Mouse (Mus musculus): ENCODE measurements around the gene Slc35f1.

DNA sequence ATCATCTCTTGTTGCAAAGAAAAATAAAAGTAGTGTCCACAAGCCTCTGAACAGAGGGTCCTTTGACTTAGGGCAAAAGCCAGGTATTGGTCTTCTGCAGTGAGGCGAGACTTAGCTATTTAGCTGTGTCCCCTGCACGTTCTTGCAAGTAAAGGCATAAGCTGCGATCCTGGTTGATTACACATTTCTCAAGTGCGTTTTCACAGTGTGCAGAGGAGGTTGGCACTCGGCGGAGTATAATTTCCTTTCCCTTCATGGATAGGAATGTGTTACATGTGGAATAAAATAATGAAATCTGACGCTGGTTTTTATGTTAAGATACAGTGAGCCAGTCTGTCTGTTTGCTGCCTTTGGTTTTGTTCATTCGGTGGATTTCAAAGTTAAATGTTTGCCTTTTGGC, 232.8 kb downstream of the Slc35f1 start:
- TF ChIP-seq POLR2A (IDR thresholded peaks at IDR 0.05; ENCODE audit: low read depth, low read length) (no peak), CTCF (conservative IDR thresholded peaks at IDR 0.05; ENCODE audit: insufficient read depth, insufficient read length, low read depth, low read length) (no peak)
